Mouse (Mus musculus) embryonic facial prominence, embryonic 15.5 days (tissue): ENCODE measurements around the gene Arfgap1. TPM values are rescaled to one million over a fixed set of nuclear protein-coding genes. Genes with fewer than 3 reads are reported as not detected.
A peak's percentile ranks its signal among the peaks of the same experiment; 100 is the strongest.

Source experiments
- ATAC-seq: fragments of 200-750 bp; cut with Nextera tagmentation; 2 replicates; pipeline ENCODE4 v1.8.0; 2017; ENCODE audit warnings: low read depth, moderate TSS enrichment; ENCODE audit not compliant: insufficient number of reproducible peaks, low FRiP score, low TSS enrichment
- H3K27ac ChIP-seq: fragments of 300-500 bp; sonication (generic); replicated peaks from 2 replicates; pipeline ENCODE4 v1.5.1; 2015; ENCODE audit warnings: mild to moderate bottlenecking, inconsistent platforms
- H3K27me3 ChIP-seq: fragments of 300-500 bp; sonication (generic); 2 replicates; pipeline ENCODE4 v1.6.1; 2015; ENCODE audit warnings: inconsistent platforms
- H3K36me3 ChIP-seq: fragments of 300-500 bp; sonication (generic); 2 replicates; pipeline ENCODE4 v1.6.1; 2015; ENCODE audit warnings: mild to moderate bottlenecking, inconsistent platforms
- H3K4me1 ChIP-seq: fragments of 300-500 bp; sonication (generic); 2 replicates; pipeline ENCODE4 v1.6.1; 2015; ENCODE audit warnings: inconsistent platforms
- H3K4me2 ChIP-seq: fragments of 300-500 bp; sonication (generic); replicated peaks from 2 replicates; pipeline ENCODE4 v1.6.1; 2015; ENCODE audit warnings: mild to moderate bottlenecking, inconsistent platforms
- H3K4me3 ChIP-seq: fragments of 300-500 bp; sonication (generic); replicated peaks from 2 replicates; pipeline ENCODE4 v1.5.1; 2015; ENCODE audit warnings: mild to moderate bottlenecking, inconsistent platforms
- H3K9ac ChIP-seq: fragments of 300-500 bp; sonication (generic); 2 replicates; pipeline ENCODE4 v1.6.1; 2015; ENCODE audit warnings: inconsistent platforms
- H3K9me3 ChIP-seq: fragments of 300-500 bp; sonication (generic); replicated peaks from 2 replicates; pipeline ENCODE4 v1.6.1; 2016; ENCODE audit warnings: inconsistent platforms
- WGBS: fragments of 180-500 bp; shearing (Covaris S2); methylation state at CpG from one replicate; pipeline ENCODE4 v1.1.7; 2015; 5-methylcytosine and 5-hydroxymethylcytosine counted together
- polyA plus RNA-seq: library from polyadenylated mRNA; unstranded; fragments of >200 nt; fragmentation: Nextera tagmentation; extraction: Ambion mirVana; gene quantifications from 2 replicates; pipeline ENCODE4 v1.2.1, GENCODE M21; 2015

Arfgap1 gene
- polyA plus RNA-seq = 135 and 144 TPM in 2 replicates

- no peaks in the 10 kb centered on the region for H3K9me3 ChIP-seq
- peak; percentile 92 for ATAC-seq
- peak within 1 kb of the TSS; percentile 90 for H3K27ac ChIP-seq
- H3K27me3 ChIP-seq = no peaks in the 10 kb centered on the region
- WGBS = under 1% methylated on average over 57 of the region's 57 CpGs
- peaks cover 24% of the 10 kb centered on the region for H3K4me1 ChIP-seq
- peak within 1 kb of the TSS; percentile 60 for H3K4me2 ChIP-seq
- H3K36me3 ChIP-seq = peaks cover 33% of the 10 kb centered on the region
- peak within 1 kb of the TSS; percentile 78 for H3K4me3 ChIP-seq
- H3K9ac ChIP-seq = peak within 1 kb of the TSS; percentile 54
Measured at GRCm38 (mm10) chr2:180967010-180967763, at the start of gene Arfgap1. Arfgap1 (plus strand) TSS chr2:180967225.

DNA sequence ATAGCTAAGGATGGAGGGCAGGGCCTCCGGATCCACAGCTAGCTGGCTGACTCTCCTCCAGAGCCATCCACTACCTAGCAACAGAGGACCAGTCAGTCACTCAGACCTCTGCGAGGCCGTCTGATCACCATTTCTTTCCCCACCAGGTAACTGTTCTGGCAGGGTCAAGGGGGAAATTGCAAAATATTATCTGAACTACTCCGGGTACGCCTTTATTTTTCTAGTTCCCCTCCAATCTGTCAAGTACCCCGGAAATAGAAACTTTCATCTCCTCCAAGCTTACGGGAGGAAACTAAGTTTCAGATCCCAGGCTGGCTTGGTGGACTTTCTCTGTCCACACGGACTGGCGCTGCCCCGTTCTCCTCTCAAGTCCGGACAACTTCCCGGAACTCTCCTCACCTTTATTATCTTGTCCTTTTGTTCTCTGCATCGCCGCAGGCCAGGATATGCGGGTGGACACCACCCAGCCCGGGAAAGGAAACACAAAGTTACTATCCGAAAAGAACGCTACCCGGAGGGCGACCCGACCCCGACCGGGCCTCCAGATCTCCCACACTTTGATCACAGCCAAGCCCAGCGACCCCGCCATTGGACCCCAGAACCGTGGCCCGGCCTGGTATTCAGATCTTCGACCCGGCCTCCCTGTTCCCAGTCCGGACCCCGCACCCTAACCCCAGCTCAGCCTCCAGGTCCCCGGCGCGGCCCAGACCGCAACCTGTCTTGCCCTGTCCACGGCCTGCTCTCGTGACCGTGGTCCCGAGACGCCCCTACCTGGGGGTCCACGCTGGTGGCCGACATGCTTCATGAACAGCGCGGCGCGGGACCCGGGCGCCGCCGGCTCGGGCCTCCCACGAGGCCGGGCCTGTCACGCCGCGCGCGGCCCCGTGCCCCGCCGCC, 46.9 kb upstream of the Arfgap1 start:
- Histone ChIP-seq H3K4me1 (peaks cover 24% of the 10 kb centered on the region), H3K4me2 (peak overlapping the region; percentile 74), H3K27ac (no peak overlapping the region; the same call in 1 of the 2 replicates), H3K27me3 (no peaks in the 10 kb centered on the region), H3K4me3 (peak overlapping the region; percentile 100), H3K9ac (peak overlapping the region; percentile 100), H3K36me3 (peaks cover 23% of the 10 kb centered on the region), H3K9me3 (no peaks in the 10 kb centered on the region)
- ATAC-seq = peak; percentile 53; the same call in 1 of the 2 replicates
- 1% methylated on average over 61 of the region's 61 CpGs for WGBS

DNA sequence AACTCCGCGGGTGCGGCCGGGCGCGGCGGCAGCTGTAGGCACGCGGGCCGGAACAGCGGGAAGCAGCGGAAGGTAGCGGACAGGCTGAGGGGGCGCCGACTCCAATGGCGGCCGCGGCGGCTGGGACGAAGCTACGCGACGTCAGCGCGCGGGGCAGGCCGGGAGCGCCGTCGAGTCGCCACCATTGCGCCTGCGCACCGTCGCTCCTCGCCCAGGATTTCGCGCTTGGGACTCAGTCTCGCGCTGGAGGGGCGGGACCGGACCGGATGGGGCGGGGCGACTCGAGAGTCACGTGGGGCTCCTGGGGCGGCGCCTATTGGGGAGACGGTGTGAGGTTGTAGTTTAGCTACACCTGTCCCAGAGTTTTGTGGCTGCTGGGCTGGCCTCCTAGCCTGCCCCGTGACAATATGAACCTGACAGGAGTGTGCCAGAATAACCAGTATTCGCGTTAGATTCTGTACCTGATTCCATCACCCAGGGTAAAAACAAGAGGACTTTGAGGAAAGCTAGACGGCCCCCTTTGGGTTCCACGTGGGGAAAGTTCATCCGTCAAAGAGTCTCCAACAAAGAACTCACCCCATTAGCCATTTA, 46.1 kb upstream of the Arfgap1 start, which contains the start of gene Ythdf1:
Ythdf1 (minus strand) TSS at position 140 of the 591 bp plus-strand sequence.
- Histone ChIP-seq H3K36me3 (peaks cover 16% of the 10 kb centered on the region), H3K27ac (no peak within 1 kb of the TSS; the same call in 1 of the 2 replicates), H3K27me3 (no peaks in the 10 kb centered on the region), H3K4me2 (peak within 1 kb of the TSS; percentile 74), H3K4me1 (peaks cover 19% of the 10 kb centered on the region), H3K4me3 (peak within 1 kb of the TSS; percentile 100), H3K9ac (peak within 1 kb of the TSS; percentile 100), H3K9me3 (no peaks in the 10 kb centered on the region)
- WGBS = under 1% methylated on average over 25 of the region's 56 CpGs
- ATAC-seq = peak; percentile 92

GRCm38 (mm10) chr2:180922739-180923138, 44.3 kb upstream of the Arfgap1 start:
- H3K9ac ChIP-seq = no peak overlapping the region
- peaks cover 8% of the 10 kb centered on the region for H3K36me3 ChIP-seq
- H3K9me3 ChIP-seq = no peaks in the 10 kb centered on the region
- no peak overlapping the region for H3K4me3 ChIP-seq
- WGBS = 84% methylated on average over 6 of the region's 6 CpGs
- H3K4me2 ChIP-seq = no peak overlapping the region
- H3K4me1 ChIP-seq = peaks cover 14% of the 10 kb centered on the region
- no peak for ATAC-seq
- no peak overlapping the region for H3K27ac ChIP-seq
- H3K27me3 ChIP-seq = no peaks in the 10 kb centered on the region

GRCm38 (mm10) chr2:180925176-180925575, 41.8 kb upstream of the Arfgap1 start:
- Histone ChIP-seq H3K4me3 (no peak overlapping the region), H3K36me3 (no peaks in the 10 kb centered on the region), H3K9me3 (no peaks in the 10 kb centered on the region), H3K4me1 (0 out of 2 replicates have a peak, but pooled peaks cover 7% of the 10 kb centered on the region), H3K27ac (no peak overlapping the region), H3K9ac (no peak overlapping the region), H3K4me2 (no peak overlapping the region), H3K27me3 (no peaks in the 10 kb centered on the region)
- no peak for ATAC-seq
- 5% methylated on average over 4 of the region's 4 CpGs for WGBS

DNA sequence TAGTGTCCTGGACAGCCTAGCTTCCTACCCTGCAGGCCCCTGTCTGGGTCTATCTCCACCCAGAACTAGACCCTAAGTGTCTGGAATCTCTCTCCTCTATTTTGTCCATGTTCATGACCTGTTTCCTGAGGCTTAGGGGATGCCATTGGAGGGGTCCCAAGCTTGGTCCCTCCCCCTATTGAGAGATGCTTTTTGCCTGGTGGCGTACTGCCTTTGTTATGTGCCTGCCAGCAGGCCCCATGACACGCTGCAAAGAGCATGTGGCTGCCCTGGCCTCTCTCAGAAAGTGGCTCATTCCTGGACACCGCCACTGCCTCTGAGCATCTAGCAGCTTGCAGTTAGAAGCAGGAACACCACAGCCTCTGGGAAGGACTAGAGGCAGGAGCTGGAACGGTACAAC, 38.3 kb upstream of the Arfgap1 start, which contains the start of gene Birc7:
Birc7 (plus strand) TSS at position 301 of the 400 bp plus-strand sequence.
- WGBS = 59% methylated on average over 4 of the region's 4 CpGs
- H3K4me1 ChIP-seq = no peaks in the 10 kb centered on the region

DNA sequence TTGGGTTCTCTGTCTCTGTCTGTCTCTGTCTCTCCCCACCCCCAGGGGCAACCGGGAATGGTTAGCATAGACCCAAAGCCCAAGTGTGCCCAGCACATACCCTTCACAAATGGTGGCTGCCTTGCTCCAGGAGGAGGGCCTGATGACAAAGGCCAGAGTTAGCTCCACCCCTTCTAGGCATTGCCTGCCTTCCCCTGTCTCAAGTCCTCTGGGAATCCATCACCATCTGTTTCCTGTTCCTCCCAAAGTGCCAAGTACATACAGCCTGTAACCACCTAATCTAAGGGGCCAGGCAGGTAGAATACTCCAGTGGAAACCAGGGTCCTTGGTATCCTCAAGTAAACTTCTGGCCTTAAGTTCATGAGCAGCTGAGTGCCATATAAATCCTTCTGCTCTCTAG, 34.6 kb upstream of the Arfgap1 start:
- Histone ChIP-seq H3K27ac (no peak overlapping the region), H3K9ac (no peak overlapping the region), H3K4me2 (no peak overlapping the region), H3K4me1 (no peaks in the 10 kb centered on the region), H3K4me3 (no peak overlapping the region), H3K27me3 (no peaks in the 10 kb centered on the region), H3K9me3 (no peaks in the 10 kb centered on the region), H3K36me3 (no peaks in the 10 kb centered on the region)
- ATAC-seq = no peak
- 71% methylated on average over 1 of the region's 1 CpGs for WGBS

More for the DNA sequence above, 38.3 kb upstream of the Arfgap1 start, which contains the start of gene Birc7:
- Histone ChIP-seq H3K4me2 (no peak within 1 kb of the TSS), H3K9me3 (no peaks in the 10 kb centered on the region), H3K27ac (no peak within 1 kb of the TSS), H3K36me3 (no peaks in the 10 kb centered on the region), H3K4me3 (no peak within 1 kb of the TSS), H3K9ac (no peak within 1 kb of the TSS), H3K27me3 (no peaks in the 10 kb centered on the region)
- ATAC-seq = no peak

GRCm38 (mm10) chr2:180940187-180940586, 26.8 kb upstream of the Arfgap1 start:
- no peaks in the 10 kb centered on the region for H3K4me1 ChIP-seq
- H3K9me3 ChIP-seq = no peaks in the 10 kb centered on the region
- no peaks in the 10 kb centered on the region for H3K36me3 ChIP-seq
- ATAC-seq = no peak
- H3K4me2 ChIP-seq = no peak overlapping the region
- no peak overlapping the region for H3K4me3 ChIP-seq
- H3K27ac ChIP-seq = no peak overlapping the region
- no peaks in the 10 kb centered on the region for H3K27me3 ChIP-seq
- H3K9ac ChIP-seq = no peak overlapping the region

- ATAC-seq = no peak
- no peak overlapping the region for H3K4me3 ChIP-seq
- H3K4me2 ChIP-seq = no peak overlapping the region
- no peaks in the 10 kb centered on the region for H3K9me3 ChIP-seq
- H3K27ac ChIP-seq = no peak overlapping the region
- no peaks in the 10 kb centered on the region for H3K36me3 ChIP-seq
- no peaks in the 10 kb centered on the region for H3K4me1 ChIP-seq
- no peaks in the 10 kb centered on the region for H3K27me3 ChIP-seq
- no peak overlapping the region for H3K9ac ChIP-seq
Measured at GRCm38 (mm10) chr2:180941869-180942268, 25.2 kb upstream of the Arfgap1 start.

DNA sequence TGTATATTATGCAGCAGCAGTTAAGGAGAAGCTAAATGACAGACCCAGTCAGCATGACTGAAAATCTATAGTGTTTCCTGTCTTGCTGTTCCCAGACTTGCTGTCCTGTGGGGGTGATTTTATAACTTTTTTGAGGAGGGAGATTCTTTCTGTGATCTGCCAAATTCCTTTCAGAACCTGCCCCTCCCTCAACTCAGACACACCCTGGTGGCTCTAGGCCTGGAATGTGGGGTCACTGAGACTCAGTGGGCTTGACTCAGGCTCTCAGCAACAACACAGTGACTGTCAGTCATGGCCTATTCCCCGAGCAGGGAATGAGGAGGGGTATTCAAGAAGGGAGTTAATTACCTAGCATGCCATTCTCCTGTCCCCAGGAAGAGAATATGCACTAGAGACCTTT, 17.1 kb upstream of the Arfgap1 start:
- ATAC-seq = no peak
- Histone ChIP-seq H3K36me3 (no peaks in the 10 kb centered on the region), H3K4me1 (peaks cover 9% of the 10 kb centered on the region), H3K9ac (no peak overlapping the region), H3K27ac (no peak overlapping the region), H3K4me3 (no peak overlapping the region), H3K27me3 (peaks cover 18% of the 10 kb centered on the region), H3K9me3 (no peaks in the 10 kb centered on the region), H3K4me2 (no peak overlapping the region)
- 20% methylated on average over 1 of the region's 1 CpGs for WGBS

DNA sequence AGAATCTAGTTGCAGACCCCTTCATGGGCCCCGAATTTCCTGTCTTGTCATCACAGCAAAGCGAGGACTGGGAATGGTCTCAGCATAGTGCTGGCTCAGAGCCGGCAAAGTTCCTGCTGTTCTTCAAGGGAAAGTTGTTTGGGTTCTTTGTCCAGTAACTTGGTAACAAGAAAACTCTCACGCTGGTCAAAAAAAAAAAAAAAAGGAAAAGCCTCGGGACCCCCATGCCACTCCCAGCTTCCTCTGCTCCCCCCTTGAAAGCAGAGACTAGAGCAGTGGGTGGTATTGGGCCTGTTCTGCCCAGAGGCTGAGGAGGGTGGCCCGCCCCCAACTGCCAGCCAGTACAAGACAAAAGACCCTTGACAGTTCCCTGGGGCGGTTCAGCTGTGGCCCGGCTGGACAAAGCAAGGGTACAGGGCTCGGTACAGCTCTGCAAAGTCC, 14.3 kb upstream of the Arfgap1 start:
- peaks cover 33% of the 10 kb centered on the region for H3K27me3 ChIP-seq
- H3K4me2 ChIP-seq = peak overlapping the region; percentile 89; the same call in 1 of the 2 replicates
- H3K27ac ChIP-seq = no peak overlapping the region
- no peaks in the 10 kb centered on the region for H3K9me3 ChIP-seq
- no peak overlapping the region for H3K9ac ChIP-seq
- WGBS = 10% methylated on average over 9 of the region's 9 CpGs
- H3K36me3 ChIP-seq = no peaks in the 10 kb centered on the region
- 0 out of 2 replicates have a peak, but pooled peaks have one; percentile 12 for ATAC-seq
- H3K4me3 ChIP-seq = no peak overlapping the region
- peaks cover 9% of the 10 kb centered on the region for H3K4me1 ChIP-seq
